Mouse (Mus musculus): ENCODE measurements around the gene Pabpc4. TPM values are rescaled to one million over a fixed set of nuclear protein-coding genes. Genes with fewer than 3 reads are reported as not detected.

Gene Pabpc4
- 34.4 and 40.0 TPM in 2 replicates for total RNA-seq (2017)

GRCm38 (mm10) chr4:123261721-123262401 lies at the start of gene Pabpc4:
TSS of gene Pabpc4 (plus strand) at chr4:123262351.
- ATAC-seq (ENCODE audit: extremely low read depth, insufficient number of reproducible peaks, low FRiP score, poor library complexity, severe bottlenecking): no peak

DNA sequence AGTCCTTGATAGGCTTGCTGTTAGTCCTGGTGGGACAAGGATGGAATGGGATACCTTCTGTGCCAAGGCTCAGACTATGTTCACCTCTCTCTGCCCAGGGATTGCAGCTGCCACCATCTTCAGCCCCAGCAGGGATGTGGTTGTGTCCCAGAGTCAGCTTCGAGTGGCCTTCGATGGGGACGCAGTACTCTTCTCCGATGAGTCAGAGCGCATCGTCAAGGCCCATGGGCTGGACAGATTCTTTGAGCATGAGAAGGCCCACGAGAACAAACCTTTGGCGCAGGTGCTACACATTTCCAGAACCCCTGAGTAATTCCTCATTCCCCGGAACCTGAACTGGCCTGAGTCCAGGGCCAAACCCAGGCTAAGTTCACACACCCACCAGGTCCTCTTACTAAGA lies 48.2 kb upstream of the Pabpc4 start:
- no peak for ATAC-seq (ENCODE audit: extremely low read depth, insufficient number of reproducible peaks, low FRiP score, poor library complexity, severe bottlenecking)

GRCm38 (mm10) chr4:123215367-123215766 lies 46.8 kb upstream of the Pabpc4 start:
- no peak for ATAC-seq (ENCODE audit: extremely low read depth, insufficient number of reproducible peaks, low FRiP score, poor library complexity, severe bottlenecking)

- no peak for ATAC-seq (ENCODE audit: extremely low read depth, insufficient number of reproducible peaks, low FRiP score, poor library complexity, severe bottlenecking)
Observed at GRCm38 (mm10) chr4:123216782-123217181, 45.4 kb upstream of the Pabpc4 start.

- no peak for ATAC-seq (ENCODE audit: extremely low read depth, insufficient number of reproducible peaks, low FRiP score, poor library complexity, severe bottlenecking)
Observed at GRCm38 (mm10) chr4:123219720-123220357, 42.3 kb upstream of the Pabpc4 start.

- ATAC-seq (ENCODE audit: extremely low read depth, insufficient number of reproducible peaks, low FRiP score, poor library complexity, severe bottlenecking): no peak
Observed at GRCm38 (mm10) chr4:123220637-123221036, 41.5 kb upstream of the Pabpc4 start.

- no peak for ATAC-seq (ENCODE audit: extremely low read depth, insufficient number of reproducible peaks, low FRiP score, poor library complexity, severe bottlenecking)
Observed at GRCm38 (mm10) chr4:123223309-123223708, 38.8 kb upstream of the Pabpc4 start.

GRCm38 (mm10) chr4:123225718-123226403 lies 36.3 kb upstream of the Pabpc4 start:
- no peak for ATAC-seq (ENCODE audit: extremely low read depth, insufficient number of reproducible peaks, low FRiP score, poor library complexity, severe bottlenecking)

DNA sequence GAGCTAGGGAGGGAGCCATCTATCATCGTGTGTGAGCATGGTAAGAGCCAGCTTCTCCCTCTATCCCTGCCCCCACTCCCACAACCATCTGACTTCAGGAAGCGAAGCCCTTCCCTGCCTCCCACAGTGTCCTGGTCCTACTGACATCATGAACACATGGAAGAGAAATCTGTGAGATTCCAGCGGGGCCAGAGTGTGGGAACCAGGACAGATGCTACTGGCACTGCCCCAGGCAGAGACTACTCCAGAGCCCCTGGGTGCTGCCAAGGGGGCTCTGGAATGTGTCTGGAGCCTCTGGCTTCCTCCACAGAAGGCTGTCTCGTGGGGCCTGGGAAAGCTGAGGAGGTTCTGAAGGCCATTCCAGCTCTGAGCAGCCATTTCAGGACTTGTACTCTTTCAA lies 34.4 kb upstream of the Pabpc4 start:
- ATAC-seq (ENCODE audit: extremely low read depth, insufficient number of reproducible peaks, low FRiP score, poor library complexity, severe bottlenecking): no peak

GRCm38 (mm10) chr4:123228270-123228669 lies 33.9 kb upstream of the Pabpc4 start:
- ATAC-seq (ENCODE audit: extremely low read depth, insufficient number of reproducible peaks, low FRiP score, poor library complexity, severe bottlenecking): no peak

DNA sequence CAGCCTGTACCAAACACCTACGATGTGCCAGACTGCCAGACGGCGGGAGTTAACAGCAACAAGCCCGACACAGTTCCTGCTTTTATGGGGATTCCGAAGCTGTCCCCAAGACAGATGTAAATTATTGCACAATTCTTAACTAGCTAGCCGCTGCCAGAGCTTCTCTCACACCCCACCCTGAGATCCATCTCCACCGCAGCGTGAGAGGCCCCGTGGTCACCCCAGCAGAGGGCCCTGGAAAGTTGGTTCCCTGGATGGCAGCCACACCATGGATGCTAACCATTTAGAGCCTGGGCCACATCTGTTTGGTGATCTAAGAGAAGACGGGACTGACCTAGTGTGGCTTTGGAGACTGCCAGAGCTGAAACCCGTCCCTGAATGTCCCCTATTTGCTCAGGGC lies 33.0 kb upstream of the Pabpc4 start:
- no peak for ATAC-seq (ENCODE audit: extremely low read depth, insufficient number of reproducible peaks, low FRiP score, poor library complexity, severe bottlenecking)

DNA sequence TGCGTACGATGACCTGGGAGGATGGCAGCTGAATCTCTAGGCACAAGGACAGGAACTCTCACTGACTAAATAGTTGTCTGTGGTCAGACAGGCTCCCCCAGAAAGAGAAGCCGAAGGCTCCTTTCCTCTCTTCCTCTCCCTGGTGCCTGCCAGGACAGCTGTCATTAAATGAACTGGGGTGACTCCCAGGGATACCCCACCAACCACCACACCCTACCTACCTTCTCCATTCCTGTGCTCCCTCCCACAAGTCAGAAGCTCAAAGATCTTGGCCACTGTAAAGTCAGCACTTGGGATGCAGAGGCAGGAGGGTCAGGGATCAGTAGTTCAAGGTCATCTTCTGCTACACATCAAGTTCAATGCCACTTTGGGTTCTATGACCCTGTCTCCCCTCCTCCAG lies 29.3 kb upstream of the Pabpc4 start:
- no peak for ATAC-seq (ENCODE audit: extremely low read depth, insufficient number of reproducible peaks, low FRiP score, poor library complexity, severe bottlenecking)

- no peak for ATAC-seq (ENCODE audit: extremely low read depth, insufficient number of reproducible peaks, low FRiP score, poor library complexity, severe bottlenecking)
Observed at GRCm38 (mm10) chr4:123233492-123234084, 28.6 kb upstream of the Pabpc4 start, which contains the start of gene Heyl. TSS of gene Heyl (plus strand) at chr4:123233556.

DNA sequence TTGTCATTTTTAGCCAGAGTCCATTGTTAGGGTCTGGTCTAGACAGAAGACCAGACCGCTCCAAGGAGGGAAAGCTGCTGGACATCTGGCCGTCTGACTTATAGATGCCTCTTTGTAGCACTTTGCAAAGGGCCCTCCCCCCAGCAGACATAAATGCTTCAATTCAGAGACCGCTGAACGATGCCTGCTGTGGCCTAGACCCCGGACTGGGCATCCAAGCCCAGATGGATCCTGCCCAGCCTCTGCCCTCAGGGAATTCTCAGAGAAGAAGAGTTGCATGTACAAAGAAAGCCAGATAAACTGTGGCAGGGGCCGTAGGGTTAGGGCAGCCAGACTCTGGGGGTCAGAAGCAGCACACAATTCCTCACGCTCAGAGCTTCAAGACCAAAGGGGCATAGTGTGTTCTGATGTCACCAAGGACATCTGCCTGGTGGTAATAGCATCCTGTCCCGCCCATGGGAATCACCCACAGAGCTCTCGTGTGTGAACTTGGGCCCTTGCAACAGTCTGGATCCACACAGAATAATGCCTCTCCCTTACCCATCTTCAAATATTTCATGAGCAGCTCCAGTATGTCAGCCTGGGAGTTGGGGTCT lies 26.2 kb upstream of the Pabpc4 start:
- no peak for ATAC-seq (ENCODE audit: extremely low read depth, insufficient number of reproducible peaks, low FRiP score, poor library complexity, severe bottlenecking)

- ATAC-seq (ENCODE audit: extremely low read depth, insufficient number of reproducible peaks, low FRiP score, poor library complexity, severe bottlenecking): no peak
Observed at GRCm38 (mm10) chr4:123236431-123237031, 25.6 kb upstream of the Pabpc4 start.

- ATAC-seq (ENCODE audit: extremely low read depth, insufficient number of reproducible peaks, low FRiP score, poor library complexity, severe bottlenecking): no peak
Observed at GRCm38 (mm10) chr4:123237386-123238266, 24.5 kb upstream of the Pabpc4 start.

- ATAC-seq (ENCODE audit: extremely low read depth, insufficient number of reproducible peaks, low FRiP score, poor library complexity, severe bottlenecking): no peak
Observed at GRCm38 (mm10) chr4:123239361-123240203, 22.6 kb upstream of the Pabpc4 start.

Data from neutrophil, adult 5-6 weeks (primary cell).